ENCODE assay signal across 9 mouse cellular contexts in genomic region chr17:56255429-56255828, GRCm38 (mm10). TPM values are rescaled to one million over a fixed set of nuclear protein-coding genes. Genes with fewer than 3 reads are reported as not detected.
DNase-seq lines count a peak whose midpoint lies in the region; ATAC-seq and TF ChIP-seq lines count a peak whose summit lies in the region.
"Had no signal": no experiment of that assay in that cellular context is flagged by ENCODE, and none has a peak within 500 bp of the region (broad histone marks: within the 10 kb centered on the region; RNA-seq: fewer than 3 reads in every experiment).

No protein-coding gene starts in this region.

- peaks cover 11% of the 10 kb centered on the region for H3K36me3 ChIP-seq in heart, embryonic 11.5 days (ENCODE audit: control insufficient read depth, insufficient read depth, low read length)
- H3K36me3 ChIP-seq in embryonic facial prominence, embryonic 14.5 days (ENCODE audit: control insufficient read depth, insufficient read depth, low read length) = peaks cover 21% of the 10 kb centered on the region
- H3K36me3 ChIP-seq in intestine, postnatal 0 days (ENCODE audit: control insufficient read depth, insufficient read depth) = peaks cover 16% of the 10 kb centered on the region
- peaks cover 29% of the 10 kb centered on the region for H3K36me3 ChIP-seq in liver, embryonic 12.5 days
- H3K36me3 ChIP-seq in stomach, embryonic 14.5 days (ENCODE audit: control insufficient read depth, insufficient read depth, low read length) = peaks cover 22% of the 10 kb centered on the region

- no peak overlapping the region for H3K9ac ChIP-seq in heart, embryonic 11.5 days (ENCODE audit: low read depth, low read length)
- H3K9ac ChIP-seq in embryonic facial prominence, embryonic 14.5 days (ENCODE audit: low read depth, low read length) = no peak overlapping the region
- H3K9ac ChIP-seq in intestine, postnatal 0 days (ENCODE audit: low read depth, low read length) = no peak overlapping the region
- no peak overlapping the region for H3K9ac ChIP-seq in liver, embryonic 12.5 days
- H3K9ac ChIP-seq in stomach, embryonic 14.5 days (replicated peaks; ENCODE audit: low read depth, low read length) = no peak overlapping the region

- 0 out of 2 replicates have a peak overlapping the region, but pooled peaks have one; percentile 94 for H3K27ac ChIP-seq in heart, embryonic 11.5 days (ENCODE audit: low read depth, low read length)
- H3K27ac ChIP-seq in embryonic facial prominence, embryonic 14.5 days (replicated peaks; ENCODE audit: low read depth, low read length) = peak overlapping the region; percentile 95
- no peak overlapping the region for H3K27ac ChIP-seq in intestine, postnatal 0 days (ENCODE audit: low read depth, low read length)
- H3K27ac ChIP-seq in liver, embryonic 12.5 days = 0 out of 2 replicates have a peak overlapping the region, but pooled peaks have one; percentile 37
- H3K27ac ChIP-seq in stomach, embryonic 14.5 days (ENCODE audit: low read length) = peak overlapping the region; percentile 53

- H3K4me3 ChIP-seq in heart, embryonic 11.5 days (ENCODE audit: low read depth, low read length) = peak overlapping the region; percentile 74; the same call in 1 of the 2 replicates
- H3K4me3 ChIP-seq in embryonic facial prominence, embryonic 14.5 days (ENCODE audit: low read depth, low read length) = peak overlapping the region; percentile 65; the same call in 1 of the 2 replicates
- H3K4me3 ChIP-seq in intestine, postnatal 0 days (ENCODE audit: low read depth, low read length) = no peak overlapping the region
- peak overlapping the region; percentile 18 for H3K4me3 ChIP-seq in liver, embryonic 12.5 days
- H3K4me3 ChIP-seq in stomach, embryonic 14.5 days (ENCODE audit: low read depth, low read length) = no peak overlapping the region; the same call in 1 of the 2 replicates

- peak overlapping the region; percentile 39 for H3K4me2 ChIP-seq in heart, embryonic 11.5 days
- peak overlapping the region; percentile 89 for H3K4me2 ChIP-seq in embryonic facial prominence, embryonic 14.5 days (ENCODE audit: low read depth, low read length)
- peak overlapping the region; percentile 35 for H3K4me2 ChIP-seq in intestine, postnatal 0 days (replicated peaks; ENCODE audit: low read depth)
- H3K4me2 ChIP-seq in liver, embryonic 12.5 days = peak overlapping the region; percentile 52
- peak overlapping the region; percentile 23 for H3K4me2 ChIP-seq in stomach, embryonic 14.5 days (replicated peaks; ENCODE audit: low read depth, low read length)

- no peaks in the 10 kb centered on the region for H3K27me3 ChIP-seq in heart, embryonic 11.5 days (ENCODE audit: control insufficient read depth, insufficient read depth, low read length)
- no peaks in the 10 kb centered on the region for H3K27me3 ChIP-seq in embryonic facial prominence, embryonic 14.5 days (replicated peaks; ENCODE audit: control insufficient read depth, insufficient read depth, low read length)
- no peaks in the 10 kb centered on the region for H3K27me3 ChIP-seq in intestine, postnatal 0 days (replicated peaks; ENCODE audit: control insufficient read depth, insufficient read depth, low read length)
- H3K27me3 ChIP-seq in liver, embryonic 12.5 days (replicated peaks) = no peaks in the 10 kb centered on the region
- H3K27me3 ChIP-seq in stomach, embryonic 14.5 days (ENCODE audit: control insufficient read depth, insufficient read depth, low read length) = no peaks in the 10 kb centered on the region

- peaks cover 23% of the 10 kb centered on the region for H3K4me1 ChIP-seq in heart, embryonic 11.5 days (ENCODE audit: control insufficient read depth, insufficient read depth, low read length)
- peaks cover 4% of the 10 kb centered on the region; the same call in 1 of the 2 replicates for H3K4me1 ChIP-seq in embryonic facial prominence, embryonic 14.5 days (ENCODE audit: control insufficient read depth, insufficient read depth, low read length)
- H3K4me1 ChIP-seq in intestine, postnatal 0 days (replicated peaks; ENCODE audit: control insufficient read depth, insufficient read depth, low read length) = no peaks in the 10 kb centered on the region
- H3K4me1 ChIP-seq in liver, embryonic 12.5 days = peaks cover 40% of the 10 kb centered on the region
- H3K4me1 ChIP-seq in stomach, embryonic 14.5 days (ENCODE audit: control insufficient read depth, insufficient read depth, low read length) = peaks cover 15% of the 10 kb centered on the region; the same call in 1 of the 2 replicates

- WGBS in heart, embryonic 11.5 days (ENCODE audit: insufficient replicate concordance) = 16% methylated on average over 9 of the region's 9 CpGs
- 10% methylated on average over 9 of the region's 9 CpGs for WGBS in embryonic facial prominence, embryonic 14.5 days
- WGBS in intestine, postnatal 0 days = 17% methylated on average over 9 of the region's 9 CpGs
- 17% methylated on average over 9 of the region's 9 CpGs for WGBS in liver, embryonic 12.5 days (ENCODE audit: insufficient replicate concordance)
- 17% methylated on average over 9 of the region's 9 CpGs for WGBS in stomach, embryonic 14.5 days

- no peak for ATAC-seq in heart, embryonic 11.5 days (replicated peaks; ENCODE audit: insufficient number of reproducible peaks, low FRiP score, low TSS enrichment)
- ATAC-seq in embryonic facial prominence, embryonic 14.5 days (ENCODE audit: low read depth) = no peak
- ATAC-seq in intestine, postnatal 0 days = no peak
- no peak for ATAC-seq in liver, embryonic 12.5 days
- no peak; the same call in 1 of the 2 replicates for ATAC-seq in stomach, embryonic 14.5 days (ENCODE audit: insufficient number of reproducible peaks, insufficient read depth, low FRiP score, low read depth)
- no peak for ATAC-seq in erythroid progenitor cell, adult 5-6 weeks (replicated peaks; ENCODE audit: low FRiP score, poor library complexity, severe bottlenecking)

- H3K9me3 ChIP-seq in heart, embryonic 11.5 days (replicated peaks; ENCODE audit: control insufficient read depth, low read length) = no peaks in the 10 kb centered on the region
- H3K9me3 ChIP-seq in embryonic facial prominence, embryonic 14.5 days (ENCODE audit: control insufficient read depth, low read length) = no peaks in the 10 kb centered on the region
- H3K9me3 ChIP-seq in intestine, postnatal 0 days (ENCODE audit: control insufficient read depth) = no peaks in the 10 kb centered on the region
- no peaks in the 10 kb centered on the region for H3K9me3 ChIP-seq in liver, embryonic 12.5 days (replicated peaks)
- no peaks in the 10 kb centered on the region for H3K9me3 ChIP-seq in stomach, embryonic 14.5 days (ENCODE audit: control insufficient read depth, low read depth, low read length)

- TF ChIP-seq CTCF in intestine, postnatal 0 days (IDR thresholded peaks at IDR 0.05; ENCODE audit: low read depth) = no peak

- no peak for DNase-seq in heart, adult 8-10 months (ENCODE audit: low spot score)
- DNase-seq in NIH3T3 (ENCODE audit: low read depth) = peak; percentile 87
- DNase-seq in embryonic facial prominence, embryonic 14.5 days (ENCODE audit: low spot score) = no peak

RNA-seq across cellular contexts. Expression of gene Fem1a, which starts 1.2 kb away (rescaled TPM):
- 17.9 and 19.3 TPM in 2 replicates for polyA plus RNA-seq in heart, embryonic 11.5 days (2014; fragmentation: Nextera tagmentation; extraction: Ambion mirVana)
- 100 to 1,000 TPM; 113 to 131 (median 128) TPM for total RNA-seq in heart, adult 8-10 months (2022)
- polyA plus RNA-seq in embryonic facial prominence, embryonic 14.5 days (2014; fragmentation: Nextera tagmentation; extraction: Ambion mirVana) = 19.6 and 20.5 TPM in 2 replicates
- 7.0 and 8.0 TPM in 2 replicates for polyA plus RNA-seq in intestine, postnatal 0 days (2015; fragmentation: Nextera tagmentation; extraction: Ambion mirVana)
- 10.2 and 10.7 TPM in 2 replicates for polyA plus RNA-seq in liver, embryonic 12.5 days (2016; fragmentation: Nextera tagmentation; extraction: Ambion mirVana)
- polyA plus RNA-seq in stomach, embryonic 14.5 days (2014; fragmentation: Nextera tagmentation; extraction: Ambion mirVana) = 13.4 and 13.5 TPM in 2 replicates
- total RNA-seq in erythroid progenitor cell, adult 5-6 weeks (2015; ENCODE audit: low replicate concordance) = 7.2 and 8.4 TPM in 2 replicates
- total RNA-seq in erythroid progenitor cell, adult 5-6 weeks (2017; ENCODE audit: low replicate concordance) = 5.7 and 7.6 TPM in 2 replicates

RNA-seq across cellular contexts. Expression of gene Ticam1, which starts 21.2 kb away (rescaled TPM):
- 10.4 and 11.4 TPM in 2 replicates for polyA plus RNA-seq in heart, embryonic 11.5 days (2014; fragmentation: Nextera tagmentation; extraction: Ambion mirVana)
- total RNA-seq in heart, adult 8-10 months (2022) = 1 to 10 TPM; 6.9 to 9.5 (median 8.1) TPM
- polyA plus RNA-seq in embryonic facial prominence, embryonic 14.5 days (2014; fragmentation: Nextera tagmentation; extraction: Ambion mirVana) = 6.9 and 8.1 TPM in 2 replicates
- 15.8 and 16.0 TPM in 2 replicates for polyA plus RNA-seq in intestine, postnatal 0 days (2015; fragmentation: Nextera tagmentation; extraction: Ambion mirVana)
- 3.8 and 4.1 TPM in 2 replicates for polyA plus RNA-seq in liver, embryonic 12.5 days (2016; fragmentation: Nextera tagmentation; extraction: Ambion mirVana)
- polyA plus RNA-seq in stomach, embryonic 14.5 days (2014; fragmentation: Nextera tagmentation; extraction: Ambion mirVana) = 7.0 and 8.1 TPM in 2 replicates
- total RNA-seq in erythroid progenitor cell, adult 5-6 weeks (2015; ENCODE audit: low replicate concordance) = 4.0 and 4.6 TPM in 2 replicates
- total RNA-seq in erythroid progenitor cell, adult 5-6 weeks (2017; ENCODE audit: low replicate concordance) = 1.4 and 2.6 TPM in 2 replicates

RNA-seq across cellular contexts. Expression of gene Dpp9, which starts 36.7 kb away (rescaled TPM):
- 21.4 and 23.2 TPM in 2 replicates for polyA plus RNA-seq in heart, embryonic 11.5 days (2014; fragmentation: Nextera tagmentation; extraction: Ambion mirVana)
- 10 to 100 TPM; 42.6 to 51.1 (median 46.6) TPM for total RNA-seq in heart, adult 8-10 months (2022)
- polyA plus RNA-seq in embryonic facial prominence, embryonic 14.5 days (2014; fragmentation: Nextera tagmentation; extraction: Ambion mirVana) = 32.5 and 37.1 TPM in 2 replicates
- 10.6 and 12.0 TPM in 2 replicates for polyA plus RNA-seq in intestine, postnatal 0 days (2015; fragmentation: Nextera tagmentation; extraction: Ambion mirVana)
- 27.1 and 28.5 TPM in 2 replicates for polyA plus RNA-seq in liver, embryonic 12.5 days (2016; fragmentation: Nextera tagmentation; extraction: Ambion mirVana)
- polyA plus RNA-seq in stomach, embryonic 14.5 days (2014; fragmentation: Nextera tagmentation; extraction: Ambion mirVana) = 30.2 and 30.5 TPM in 2 replicates
- total RNA-seq in erythroid progenitor cell, adult 5-6 weeks (2015; ENCODE audit: low replicate concordance) = 5.8 and 11.7 TPM in 2 replicates
- 6.5 and 8.9 TPM in 2 replicates for total RNA-seq in erythroid progenitor cell, adult 5-6 weeks (2017; ENCODE audit: low replicate concordance)

RNA-seq across cellular contexts. Expression of gene Plin3, which starts 37.2 kb away (rescaled TPM):
- polyA plus RNA-seq in heart, embryonic 11.5 days (2014; fragmentation: Nextera tagmentation; extraction: Ambion mirVana) = 58.8 and 77.3 TPM in 2 replicates
- total RNA-seq in heart, adult 8-10 months (2022) = 100 to 1,000 TPM; 172 to 233 (median 219) TPM
- 76.9 and 88.4 TPM in 2 replicates for polyA plus RNA-seq in embryonic facial prominence, embryonic 14.5 days (2014; fragmentation: Nextera tagmentation; extraction: Ambion mirVana)
- 521 and 545 TPM in 2 replicates for polyA plus RNA-seq in intestine, postnatal 0 days (2015; fragmentation: Nextera tagmentation; extraction: Ambion mirVana)
- polyA plus RNA-seq in liver, embryonic 12.5 days (2016; fragmentation: Nextera tagmentation; extraction: Ambion mirVana) = 28.3 and 30.2 TPM in 2 replicates
- polyA plus RNA-seq in stomach, embryonic 14.5 days (2014; fragmentation: Nextera tagmentation; extraction: Ambion mirVana) = 70.1 and 76.6 TPM in 2 replicates
- total RNA-seq in erythroid progenitor cell, adult 5-6 weeks (2015; ENCODE audit: low replicate concordance) = 2.2 and 2.5 TPM in 2 replicates
- 5.6 and 6.7 TPM in 2 replicates for total RNA-seq in erythroid progenitor cell, adult 5-6 weeks (2017; ENCODE audit: low replicate concordance)

RNA-seq across cellular contexts. Expression of gene Arrdc5, which starts 44.7 kb away (rescaled TPM):
- not detected in 2 replicates for polyA plus RNA-seq in heart, embryonic 11.5 days (2014; fragmentation: Nextera tagmentation; extraction: Ambion mirVana)
- total RNA-seq in heart, adult 8-10 months (2022) = under 1 TPM in 1 of 4 experiments, not detected in 3; 0.41 TPM
- polyA plus RNA-seq in embryonic facial prominence, embryonic 14.5 days (2014; fragmentation: Nextera tagmentation; extraction: Ambion mirVana) = not detected in 2 replicates
- not detected in 2 replicates for polyA plus RNA-seq in intestine, postnatal 0 days (2015; fragmentation: Nextera tagmentation; extraction: Ambion mirVana)
- not detected in 2 replicates for polyA plus RNA-seq in liver, embryonic 12.5 days (2016; fragmentation: Nextera tagmentation; extraction: Ambion mirVana)
- polyA plus RNA-seq in stomach, embryonic 14.5 days (2014; fragmentation: Nextera tagmentation; extraction: Ambion mirVana) = not detected in 2 replicates
- not detected in 2 replicates for total RNA-seq in erythroid progenitor cell, adult 5-6 weeks (2015; ENCODE audit: low replicate concordance)
- not detected in 2 replicates for total RNA-seq in erythroid progenitor cell, adult 5-6 weeks (2017; ENCODE audit: low replicate concordance)
- total RNA-seq: left cerebral cortex, postnatal 36 days had no signal

Comparison
In these comparisons a context has a peak if more than half of its experiments do, and no peak if none do; other contexts are left out.
1. H3K4me2 ChIP-seq: peak in every context shown above with its lines; median percentile 89 in embryonic facial prominence, embryonic 14.5 days; 52 in liver, embryonic 12.5 days; 39 in heart, embryonic 11.5 days; 35 in intestine, postnatal 0 days; 23 in stomach, embryonic 14.5 days.
2. H3K4me3 ChIP-seq: peak in heart, embryonic 11.5 days (single experiment), embryonic facial prominence, embryonic 14.5 days (single experiment) and liver, embryonic 12.5 days (single experiment); none in intestine, postnatal 0 days (single experiment) and stomach, embryonic 14.5 days (single experiment).